In the genomic region with DNA sequence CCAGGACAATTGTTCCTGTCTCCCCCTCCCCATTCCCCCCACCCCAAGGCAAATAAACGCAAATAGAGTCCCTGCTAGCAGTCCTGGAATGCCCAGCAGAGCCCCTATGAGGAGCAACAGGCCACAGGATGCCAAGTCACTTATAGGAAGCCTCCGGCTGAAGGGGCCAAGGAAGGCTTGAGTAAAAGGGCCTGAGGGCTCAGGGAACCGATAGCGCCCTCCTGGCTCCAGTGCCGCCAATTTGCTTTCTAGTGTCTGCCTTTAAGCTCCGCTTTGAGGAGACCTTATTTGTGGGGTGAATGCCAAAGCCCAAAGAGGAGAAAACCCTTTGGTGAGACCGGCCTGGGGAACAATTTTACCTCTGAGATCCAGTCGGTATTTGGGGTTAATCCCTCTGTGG, we compare ENCODE assay signal across 19 mouse cellular contexts.
A peak's percentile ranks its signal among the peaks of the same experiment; 100 is the strongest.
DNase-seq lines count a peak whose midpoint lies in the region; ATAC-seq and TF ChIP-seq lines count a peak whose summit lies in the region.
"Had no signal": no experiment of that assay in that cellular context is flagged by ENCODE, and none has a peak within 500 bp of the region (broad histone marks: within the 10 kb centered on the region; RNA-seq: fewer than 3 reads in every experiment).

No protein-coding gene starts in this region.

- peaks cover 6% of the 10 kb centered on the region; the same call in 1 of the 2 replicates for H3K4me1 ChIP-seq in forebrain, embryonic 11.5 days (replicated peaks; ENCODE audit: control insufficient read depth, insufficient read depth, low read length)
- peaks cover 5% of the 10 kb centered on the region for H3K4me1 ChIP-seq in forebrain, embryonic 14.5 days (ENCODE audit: control insufficient read depth, insufficient read depth, low read length)
- H3K4me1 ChIP-seq in lung, postnatal 0 days (ENCODE audit: insufficient read depth, low read depth, low read length): peaks cover 10% of the 10 kb centered on the region; the same call in 1 of the 2 replicates
- peaks cover 68% of the 10 kb centered on the region for H3K4me1 ChIP-seq in embryonic facial prominence, embryonic 10.5 days
- peaks cover 60% of the 10 kb centered on the region for H3K4me1 ChIP-seq in limb, embryonic 15.5 days

- WGBS in forebrain, embryonic 11.5 days: 8% methylated on average over 8 of the region's 8 CpGs
- WGBS in forebrain, embryonic 14.5 days: 23% methylated on average over 8 of the region's 8 CpGs
- 45% methylated on average over 8 of the region's 8 CpGs for WGBS in lung, postnatal 0 days
- 11% methylated on average over 8 of the region's 8 CpGs for whole genome bisulfite sequencing in embryonic facial prominence, embryonic 10.5 days
- 43% methylated on average over 8 of the region's 8 CpGs for WGBS in limb, embryonic 15.5 days

- no peak for TF ChIP-seq EP300 in lung, postnatal 0 days (IDR thresholded peaks at IDR 0.05)

- ATAC-seq in forebrain, embryonic 11.5 days (replicated peaks; ENCODE audit: low FRiP score): no peak
- no peak for ATAC-seq in forebrain, embryonic 14.5 days
- ATAC-seq in lung, postnatal 0 days: no peak
- no peak for ATAC-seq in limb, embryonic 15.5 days (ENCODE audit: insufficient number of reproducible peaks, low FRiP score, low TSS enrichment, low read depth)
- ATAC-seq: forebrain, embryonic 16.5 days; intestine, embryonic 16.5 days had no signal

- DNase-seq in forebrain, embryonic 11.5 days (ENCODE audit: low spot score): peak; percentile 48
- DNase-seq in forebrain, embryonic 14.5 days (ENCODE audit: low spot score): no peak
- peak; percentile 12 for DNase-seq in lung, postnatal 0 days (ENCODE audit: low spot score)
- DNase-seq in lung, postnatal 36 days: no peak
- peak; percentile 33 for DNase-seq in embryonic facial prominence, embryonic 10.5 days (ENCODE audit: low spot score)
- DNase-seq in adrenal gland, adult 18-20 months (ENCODE audit: low spot score in 2 of 2): no peak
- DNase-seq: adrenal gland, postnatal 14 days; cerebellum, adult 11-12 months; cerebellum, adult 9-10 months; cerebellum, postnatal 25 days; gastrocnemius, postnatal 14 days; kidney, adult 2 months had no signal

- H3K4me2 ChIP-seq in forebrain, embryonic 11.5 days (ENCODE audit: low read depth, low read length, severe bottlenecking): no peak overlapping the region
- no peak overlapping the region for H3K4me2 ChIP-seq in forebrain, embryonic 14.5 days (ENCODE audit: low read length)
- no peak overlapping the region for H3K4me2 ChIP-seq in lung, postnatal 0 days (replicated peaks; ENCODE audit: low read depth, low read length)
- no peak overlapping the region for H3K4me2 ChIP-seq in limb, embryonic 15.5 days
- H3K4me2 ChIP-seq: embryonic facial prominence, embryonic 13.5 days; heart, embryonic 13.5 days; hindbrain, embryonic 15.5 days had no signal

- peaks cover 4% of the 10 kb centered on the region; the same call in 1 of the 2 replicates for H3K9me3 ChIP-seq in forebrain, embryonic 11.5 days (ENCODE audit: control insufficient read depth, low read length)
- H3K9me3 ChIP-seq in forebrain, embryonic 14.5 days (replicated peaks; ENCODE audit: control insufficient read depth, low read length): no peaks in the 10 kb centered on the region
- no peaks in the 10 kb centered on the region for H3K9me3 ChIP-seq in lung, postnatal 0 days (ENCODE audit: low read length)
- H3K9me3 ChIP-seq in embryonic facial prominence, embryonic 10.5 days: peaks cover 9% of the 10 kb centered on the region; the same call in 1 of the 2 replicates
- no peaks in the 10 kb centered on the region for H3K9me3 ChIP-seq in limb, embryonic 15.5 days
- H3K9me3 ChIP-seq: hindbrain, embryonic 15.5 days had no signal

- no peak for TF ChIP-seq CTCF in lung, postnatal 0 days (IDR thresholded peaks at IDR 0.05)

- H3K27me3 ChIP-seq in forebrain, embryonic 11.5 days (ENCODE audit: control insufficient read depth, insufficient read depth, low read length): no peaks in the 10 kb centered on the region
- no peaks in the 10 kb centered on the region for H3K27me3 ChIP-seq in forebrain, embryonic 14.5 days (replicated peaks; ENCODE audit: control insufficient read depth, insufficient read depth, low read length)
- no peaks in the 10 kb centered on the region for H3K27me3 ChIP-seq in lung, postnatal 0 days (replicated peaks; ENCODE audit: insufficient read depth, low read length)
- peaks cover 33% of the 10 kb centered on the region; the same call in 1 of the 2 replicates for H3K27me3 ChIP-seq in embryonic facial prominence, embryonic 10.5 days (replicated peaks; ENCODE audit: low read depth, poor library complexity, severe bottlenecking)
- H3K27me3 ChIP-seq in limb, embryonic 15.5 days: no peaks in the 10 kb centered on the region
- H3K27me3 ChIP-seq: embryonic facial prominence, embryonic 13.5 days; heart, embryonic 13.5 days had no signal

- H3K36me3 ChIP-seq in forebrain, embryonic 11.5 days (ENCODE audit: control insufficient read depth, insufficient read depth, low read length): no peaks in the 10 kb centered on the region
- no peaks in the 10 kb centered on the region for H3K36me3 ChIP-seq in forebrain, embryonic 14.5 days (ENCODE audit: control insufficient read depth, insufficient read depth, low read length)
- H3K36me3 ChIP-seq in lung, postnatal 0 days (ENCODE audit: insufficient read depth, low read length): no peaks in the 10 kb centered on the region
- H3K36me3 ChIP-seq in embryonic facial prominence, embryonic 10.5 days (replicated peaks): no peaks in the 10 kb centered on the region
- no peaks in the 10 kb centered on the region for H3K36me3 ChIP-seq in limb, embryonic 15.5 days
- H3K36me3 ChIP-seq: embryonic facial prominence, embryonic 13.5 days; G1E; heart, embryonic 13.5 days; hindbrain, embryonic 15.5 days had no signal

- H3K9ac ChIP-seq in forebrain, embryonic 11.5 days (ENCODE audit: low read length): no peak overlapping the region
- no peak overlapping the region for H3K9ac ChIP-seq in forebrain, embryonic 14.5 days (ENCODE audit: low read length)
- no peak overlapping the region for H3K9ac ChIP-seq in lung, postnatal 0 days (replicated peaks; ENCODE audit: low read depth)
- H3K9ac ChIP-seq in limb, embryonic 15.5 days: no peak overlapping the region
- H3K9ac ChIP-seq: embryonic facial prominence, embryonic 13.5 days; heart, embryonic 13.5 days; hindbrain, embryonic 15.5 days had no signal

- H3K27ac ChIP-seq in forebrain, embryonic 11.5 days (ENCODE audit: low read depth, low read length): no peak overlapping the region
- H3K27ac ChIP-seq in forebrain, embryonic 14.5 days (ENCODE audit: low read depth, low read length): no peak overlapping the region
- no peak overlapping the region for H3K27ac ChIP-seq in lung, postnatal 0 days (ENCODE audit: low read length)
- H3K27ac ChIP-seq in embryonic facial prominence, embryonic 10.5 days (replicated peaks): peak overlapping the region; percentile 36; the same call in 1 of the 2 replicates
- H3K27ac ChIP-seq in limb, embryonic 15.5 days: peak overlapping the region; percentile 27; the same call in 1 of the 2 replicates
- H3K27ac ChIP-seq: embryonic facial prominence, embryonic 13.5 days; heart, embryonic 13.5 days; hindbrain, embryonic 15.5 days had no signal

- H3K4me3 ChIP-seq in forebrain, embryonic 11.5 days (ENCODE audit: low read depth, low read length): no peak overlapping the region
- no peak overlapping the region for H3K4me3 ChIP-seq in forebrain, embryonic 14.5 days (ENCODE audit: low read depth, low read length)
- H3K4me3 ChIP-seq in lung, postnatal 0 days (ENCODE audit: low read depth, low read length): no peak overlapping the region
- no peak overlapping the region for H3K4me3 ChIP-seq in embryonic facial prominence, embryonic 10.5 days
- H3K4me3 ChIP-seq in limb, embryonic 15.5 days: no peak overlapping the region
- H3K4me3 ChIP-seq: embryonic facial prominence, embryonic 13.5 days; heart, embryonic 13.5 days; hindbrain, embryonic 15.5 days had no signal

Comparison
In these comparisons a context has a peak if more than half of its experiments do, and no peak if none do; other contexts are left out.
1. DNase-seq: peak in forebrain, embryonic 11.5 days (single experiment), lung, postnatal 0 days (single experiment) and embryonic facial prominence, embryonic 10.5 days (single experiment); none in forebrain, embryonic 14.5 days (single experiment), lung, postnatal 36 days (single experiment) and adrenal gland, adult 18-20 months (0 of 2).
2. H3K27ac ChIP-seq: peak in embryonic facial prominence, embryonic 10.5 days (single experiment) and limb, embryonic 15.5 days (single experiment); none in forebrain, embryonic 11.5 days (single experiment), forebrain, embryonic 14.5 days (single experiment) and lung, postnatal 0 days (single experiment).